Mouse (Mus musculus) activated CD4-positive, CD25-positive, alpha-beta regulatory T cell, adult 4 months (primary cell): ENCODE data around the gene Fam71e2. TPM values are rescaled to one million over a fixed set of nuclear protein-coding genes. Genes with fewer than 3 reads are reported as not detected.

Experiments used
- ATAC-seq: one replicate; pipeline ENCODE4 v1.8.0; 2017
- polyA plus RNA-seq, 2 experiments: library from polyadenylated mRNA; unstranded; fragments of 100-300 nt; shearing (Covaris generic); gene quantifications; one replicate each; pipeline ENCODE4 v1.2.1; 2017

The Fam71e2 gene
- polyA plus RNA-seq, 2 experiments from 2014 or later = not detected

GRCm38 (mm10) chr7:4739041-4739543 is 32.0 kb downstream of the Fam71e2 start:
- ATAC-seq = peak; percentile 13

DNA sequence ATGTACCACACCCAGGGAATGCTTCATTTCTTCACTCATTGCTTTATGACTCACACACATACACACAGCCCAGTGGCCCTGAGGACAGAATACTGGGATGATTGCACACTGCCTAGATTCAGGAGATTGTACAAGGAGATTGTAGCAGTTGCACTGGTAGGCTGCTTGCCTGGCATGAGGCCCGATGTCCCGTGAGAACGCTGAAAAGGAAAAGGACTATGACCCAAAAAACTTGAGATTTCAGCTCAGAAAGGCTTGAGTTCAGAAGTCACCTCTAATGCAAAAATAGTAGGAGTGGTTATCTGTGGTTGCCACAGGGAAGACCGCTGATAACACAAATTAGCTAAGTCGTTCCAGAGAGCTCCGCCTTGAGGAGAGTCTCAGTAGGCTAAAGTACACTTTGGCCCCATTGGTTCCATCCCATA is 38.1 kb downstream of the Fam71e2 start:
- no peak for ATAC-seq

DNA sequence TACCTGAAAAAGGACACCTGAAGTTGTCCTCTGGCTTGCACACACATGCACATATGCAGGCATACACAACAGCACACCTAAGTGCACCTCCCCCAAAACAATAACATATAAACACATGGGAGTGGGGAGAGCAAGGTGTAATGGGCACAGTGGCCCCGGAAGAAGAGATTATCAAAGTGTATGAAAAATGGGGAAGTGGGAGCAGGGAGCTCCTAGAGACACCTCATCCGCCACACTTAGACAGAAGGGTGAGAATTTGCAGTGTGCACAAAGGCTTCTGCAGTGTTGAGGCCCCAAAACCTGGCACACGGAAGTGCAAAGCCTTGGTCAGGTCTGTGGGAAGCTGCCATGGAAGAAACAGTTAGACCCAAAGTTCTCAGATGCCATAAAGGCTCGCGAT is 40.0 kb downstream of the Fam71e2 start:
- no peak for ATAC-seq

DNA sequence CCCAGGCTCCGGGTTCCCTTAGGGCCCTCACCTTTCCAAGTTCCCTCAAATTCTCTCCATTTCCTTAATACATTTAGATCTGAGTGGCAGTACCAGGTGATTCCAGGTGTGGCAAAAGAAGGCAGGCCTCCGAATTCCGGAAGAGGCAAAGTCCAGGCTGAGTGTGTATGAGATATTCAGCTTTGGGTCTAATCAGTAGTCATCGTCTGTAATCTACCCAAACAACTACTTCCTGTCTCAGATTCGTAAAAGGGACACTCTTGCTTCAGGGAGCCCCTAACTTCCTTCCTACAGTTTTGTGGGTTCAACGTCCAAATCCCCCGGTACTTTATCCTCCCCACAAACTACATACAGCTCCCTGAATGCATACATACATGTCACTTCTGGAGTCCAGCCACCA is 45.9 kb downstream of the Fam71e2 start, which contains the start of gene Tmem150b:
Tmem150b (minus strand) TSS at position 81 of the 400 bp plus-strand sequence.
- no peak for ATAC-seq

DNA sequence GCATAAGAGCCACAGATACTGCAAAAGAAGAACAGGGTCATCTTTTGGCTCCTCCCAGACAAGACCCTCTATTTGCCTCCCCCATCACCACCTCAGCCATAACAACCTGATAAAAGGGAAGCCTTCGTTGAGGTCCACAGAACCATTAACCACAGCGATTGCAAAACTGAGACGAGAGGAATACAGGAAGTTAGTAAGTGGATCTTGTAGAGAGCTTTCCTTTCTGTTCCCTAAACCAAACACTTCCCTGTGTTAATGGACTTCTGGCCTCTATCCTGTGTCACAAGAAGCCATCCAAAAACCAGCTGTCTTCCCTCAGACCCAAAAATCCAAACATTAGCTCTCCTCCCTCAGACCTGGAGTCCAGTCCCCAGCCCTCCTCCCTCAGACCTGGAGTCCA is 46.7 kb downstream of the Fam71e2 start:
- ATAC-seq = no peak

- ATAC-seq = no peak
Measured at GRCm38 (mm10) chr7:4723508-4723907, 47.6 kb downstream of the Fam71e2 start.

GRCm38 (mm10) chr7:4719276-4719675 is 51.8 kb downstream of the Fam71e2 start:
- no peak for ATAC-seq

DNA sequence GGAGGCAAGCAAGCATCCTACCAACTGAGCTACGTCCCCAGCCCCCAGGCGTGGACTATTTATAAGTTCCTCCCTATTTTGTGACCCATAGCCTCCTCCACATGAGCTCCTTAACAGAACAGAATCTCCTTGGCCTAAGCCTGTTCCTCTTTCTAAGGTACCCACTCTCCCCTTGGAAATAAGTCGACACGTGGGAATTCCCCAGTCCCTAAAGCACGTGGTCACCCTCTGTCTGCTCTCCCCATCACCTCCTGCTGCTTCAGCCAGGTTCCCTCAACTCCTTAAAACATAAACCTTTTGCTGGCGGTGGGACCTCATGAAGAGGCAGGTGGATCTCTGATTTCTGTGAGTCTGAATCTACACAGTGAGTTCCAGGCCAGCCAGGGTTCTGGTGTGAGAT is 54.1 kb downstream of the Fam71e2 start:
- ATAC-seq = no peak

- no peak for ATAC-seq
Measured at GRCm38 (mm10) chr7:4712594-4712993, 58.5 kb downstream of the Fam71e2 start.

DNA sequence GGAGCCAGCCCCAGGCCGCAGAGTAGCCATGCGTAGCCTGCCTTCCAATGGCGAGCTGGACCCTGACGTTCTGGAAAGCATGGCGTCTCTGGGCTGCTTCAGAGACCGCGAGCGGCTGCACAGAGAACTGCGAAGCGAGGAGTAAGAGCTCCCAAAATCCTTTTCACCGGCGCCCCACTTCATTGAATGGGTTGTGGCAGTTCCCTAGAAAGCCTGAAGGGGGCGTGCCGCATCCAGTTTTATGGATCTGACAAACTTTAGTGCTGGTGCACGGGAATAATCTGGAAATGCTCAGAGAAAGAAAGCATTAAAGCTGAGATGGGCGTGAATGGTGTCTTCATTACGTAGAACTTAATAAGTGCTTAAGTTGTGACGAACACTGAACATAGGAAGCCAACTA is 66.0 kb downstream of the Fam71e2 start:
- no peak for ATAC-seq

Other genes starting within 250 kb of the Fam71e2 start
- gene Tnni3, start 247.1 kb downstream of the Fam71e2 start, polyA plus RNA-seq = 1 to 10 TPM; 1.7 to 3.6 TPM
- gene Dnaaf3, start 238.8 kb downstream of the Fam71e2 start, polyA plus RNA-seq = 1 to 10 TPM in 1 of 2 experiments, under 1 TPM in 1; 0.93 to 1.6 TPM
- not detected for gene Syt5, start 223.8 kb downstream of the Fam71e2 start, polyA plus RNA-seq
- not detected for gene Ptprh, start 167.3 kb downstream of the Fam71e2 start, polyA plus RNA-seq
- 1 to 10 TPM; 3.0 to 4.1 TPM for gene Tmem86b, start 139.9 kb downstream of the Fam71e2 start, polyA plus RNA-seq
- gene Ppp6r1, start 112.3 kb downstream of the Fam71e2 start, polyA plus RNA-seq = 10 to 100 TPM; 10.6 to 11.1 TPM
- 10 to 100 TPM; 38.9 to 60.9 TPM for gene Hspbp1, start 86.2 kb downstream of the Fam71e2 start, polyA plus RNA-seq
- not detected for gene Brsk1, start 80.7 kb downstream of the Fam71e2 start, polyA plus RNA-seq
- gene Tmem150b, start 46.1 kb downstream of the Fam71e2 start, polyA plus RNA-seq = not detected
- 10 to 100 TPM; 19.7 to 28.9 TPM for gene Kmt5c, start 31.2 kb downstream of the Fam71e2 start, polyA plus RNA-seq
- 1 to 10 TPM; 2.1 to 4.5 TPM for gene Cox6b2, start 18.2 kb downstream of the Fam71e2 start, polyA plus RNA-seq
- not detected for gene Il11, start 11.6 kb upstream of the Fam71e2 start, polyA plus RNA-seq
- gene Tmem190, start 11.6 kb upstream of the Fam71e2 start, polyA plus RNA-seq = not detected
- 1 to 10 TPM in 1 of 2 experiments, not detected in 1; 1.2 TPM for gene Tmem238, start 18.4 kb upstream of the Fam71e2 start, polyA plus RNA-seq
- 100 to 1,000 TPM; 460 to 740 TPM for gene Rpl28, start 21.6 kb upstream of the Fam71e2 start, polyA plus RNA-seq
- 10 to 100 TPM; 39.3 to 43.6 TPM for gene Ube2s, start 41.3 kb upstream of the Fam71e2 start, polyA plus RNA-seq
- gene Shisa7, start 73.4 kb upstream of the Fam71e2 start, polyA plus RNA-seq = under 1 TPM in 1 of 2 experiments, not detected in 1; 0.09 TPM
- gene Isoc2b, start 99.0 kb upstream of the Fam71e2 start, polyA plus RNA-seq = 10 to 100 TPM; 34.4 to 50.2 TPM
- gene Isoc2a, start 105.9 kb upstream of the Fam71e2 start, polyA plus RNA-seq = under 1 TPM; 0.20 to 0.69 TPM
- not detected for gene Gm36210, start 135.2 kb upstream of the Fam71e2 start, polyA plus RNA-seq
- 1 to 10 TPM; 1.9 TPM for gene Zfp628, start 143.9 kb upstream of the Fam71e2 start, polyA plus RNA-seq
- not detected for gene Nat14, start 150.7 kb upstream of the Fam71e2 start, polyA plus RNA-seq
- under 1 TPM in 1 of 2 experiments, not detected in 1; 0.10 TPM for gene Ssc5d, start 154.5 kb upstream of the Fam71e2 start, polyA plus RNA-seq
- gene Sbk2, start 193.1 kb upstream of the Fam71e2 start, polyA plus RNA-seq = not detected
- not detected for gene Sbk3, start 199.9 kb upstream of the Fam71e2 start, polyA plus RNA-seq
- 1 to 10 TPM; 2.9 to 5.3 TPM for gene Zfp579, start 224.9 kb upstream of the Fam71e2 start, polyA plus RNA-seq
- 10 to 100 TPM; 33.3 to 55.4 TPM for gene Zfp524, start 243.1 kb upstream of the Fam71e2 start, polyA plus RNA-seq
- gene Fiz1, start 243.4 kb upstream of the Fam71e2 start, polyA plus RNA-seq = 10 to 100 TPM in 1 of 2 experiments, 1 to 10 TPM in 1; 8.1 to 10.1 TPM
- gene Gm44973, start 244.2 kb upstream of the Fam71e2 start, polyA plus RNA-seq = 10 to 100 TPM in 1 of 2 experiments, 1 to 10 TPM in 1; 5.6 to 19.0 TPM
- gene Zfp865, start 249.1 kb upstream of the Fam71e2 start, polyA plus RNA-seq = 1 to 10 TPM; 3.5 to 5.3 TPM
- gene Ccdc106, start 249.3 kb upstream of the Fam71e2 start, polyA plus RNA-seq = under 1 TPM in 1 of 2 experiments, not detected in 1; 0.60 TPM